Mouse (Mus musculus): Measurements from ENCODE around the gene Prss16. TPM values are rescaled to one million over a fixed set of nuclear protein-coding genes. Genes with fewer than 3 reads are reported as not detected.

Gene Prss16
- polyA plus RNA-seq, 1 experiment from 2014 or later: not detected

- Histone ChIP-seq H3K9me3 (ENCODE audit: control insufficient read depth, low read length) (no peaks in the 10 kb centered on the region), H3K4me3 (replicated peaks; ENCODE audit: low read length) (peak overlapping the region; percentile 51), H3K36me3 (replicated peaks; ENCODE audit: control insufficient read depth, insufficient read depth) (no peaks in the 10 kb centered on the region), H3K4me2 (replicated peaks) (peak overlapping the region; percentile 80), H3K27ac (0 out of 2 replicates have a peak overlapping the region, but pooled peaks have one; percentile 59), H3K4me1 (replicated peaks; ENCODE audit: control insufficient read depth, insufficient read depth, low read length) (no peaks in the 10 kb centered on the region), H3K27me3 (ENCODE audit: control insufficient read depth, insufficient read depth, low read length) (0 out of 2 replicates have a peak, but pooled peaks cover 4% of the 10 kb centered on the region), H3K9ac (peak overlapping the region; percentile 68)
- DNase-seq (ENCODE audit: low spot score) (peak; percentile 97), ATAC-seq (ENCODE audit: low FRiP score) (peak; percentile 82)
- under 1% methylated on average over 40 of the region's 40 CpGs for WGBS
These were observed 19.3 kb upstream of the Prss16 start for GRCm38 (mm10) chr13:22028673-22029460.

GRCm38 (mm10) chr13:22026058-22027031, 16.8 kb upstream of the Prss16 start:
- Histone ChIP-seq H3K36me3 (replicated peaks; ENCODE audit: control insufficient read depth, insufficient read depth) (no peaks in the 10 kb centered on the region), H3K4me1 (replicated peaks; ENCODE audit: control insufficient read depth, insufficient read depth, low read length) (no peaks in the 10 kb centered on the region), H3K4me2 (replicated peaks) (peak overlapping the region; percentile 51), H3K4me3 (replicated peaks; ENCODE audit: low read length) (peak overlapping the region; percentile 35), H3K27me3 (ENCODE audit: control insufficient read depth, insufficient read depth, low read length) (peaks cover 27% of the 10 kb centered on the region), H3K9me3 (ENCODE audit: control insufficient read depth, low read length) (no peaks in the 10 kb centered on the region), H3K9ac (peak overlapping the region; percentile 37), H3K27ac (0 out of 2 replicates have a peak overlapping the region, but pooled peaks have one; percentile 26)
- ATAC-seq (ENCODE audit: low FRiP score) (peak; percentile 71), DNase-seq (ENCODE audit: low spot score) (peak; percentile 98)
- 2% methylated on average over 35 of the region's 35 CpGs for WGBS

- peaks cover 68% of the 10 kb centered on the region for H3K27me3 ChIP-seq (ENCODE audit: control insufficient read depth, insufficient read depth, low read length)
- H3K9me3 ChIP-seq (ENCODE audit: control insufficient read depth, low read length): no peaks in the 10 kb centered on the region
- peak; percentile 64 for ATAC-seq (ENCODE audit: low FRiP score)
- DNase-seq (ENCODE audit: low spot score): peak; percentile 88
- peak overlapping the region; percentile 30 for H3K4me3 ChIP-seq (replicated peaks; ENCODE audit: low read length)
- H3K9ac ChIP-seq: no peak overlapping the region
- WGBS: under 1% methylated on average over 9 of the region's 9 CpGs
- H3K27ac ChIP-seq: no peak overlapping the region
- no peaks in the 10 kb centered on the region for H3K36me3 ChIP-seq (replicated peaks; ENCODE audit: control insufficient read depth, insufficient read depth)
- peak overlapping the region; percentile 51 for H3K4me2 ChIP-seq (replicated peaks)
- H3K4me1 ChIP-seq (replicated peaks; ENCODE audit: control insufficient read depth, insufficient read depth, low read length): no peaks in the 10 kb centered on the region
These were observed 12.7 kb upstream of the Prss16 start for GRCm38 (mm10) chr13:22022241-22022640.

GRCm38 (mm10) chr13:22021581-22021980, 12.0 kb upstream of the Prss16 start:
- no peak overlapping the region; the same call in 1 of the 2 replicates for H3K9ac ChIP-seq
- no peaks in the 10 kb centered on the region for H3K4me1 ChIP-seq (replicated peaks; ENCODE audit: control insufficient read depth, insufficient read depth, low read length)
- peak; percentile 36 for DNase-seq (ENCODE audit: low spot score)
- peak overlapping the region; percentile 51 for H3K4me2 ChIP-seq (replicated peaks)
- WGBS: under 1% methylated on average over 11 of the region's 11 CpGs
- ATAC-seq (ENCODE audit: low FRiP score): no peak
- no peak overlapping the region for H3K27ac ChIP-seq
- peaks cover 74% of the 10 kb centered on the region for H3K27me3 ChIP-seq (ENCODE audit: control insufficient read depth, insufficient read depth, low read length)
- no peaks in the 10 kb centered on the region for H3K36me3 ChIP-seq (replicated peaks; ENCODE audit: control insufficient read depth, insufficient read depth)
- H3K9me3 ChIP-seq (ENCODE audit: control insufficient read depth, low read length): no peaks in the 10 kb centered on the region
- peak overlapping the region; percentile 30 for H3K4me3 ChIP-seq (replicated peaks; ENCODE audit: low read length)

GRCm38 (mm10) chr13:22020901-22021339, 11.4 kb upstream of the Prss16 start:
- Histone ChIP-seq H3K27ac (no peak overlapping the region), H3K36me3 (replicated peaks; ENCODE audit: control insufficient read depth, insufficient read depth) (no peaks in the 10 kb centered on the region), H3K9ac (0 out of 2 replicates have a peak overlapping the region, but pooled peaks have one; percentile 16), H3K4me2 (replicated peaks) (peak overlapping the region; percentile 51), H3K4me3 (replicated peaks; ENCODE audit: low read length) (peak overlapping the region; percentile 30), H3K4me1 (replicated peaks; ENCODE audit: control insufficient read depth, insufficient read depth, low read length) (no peaks in the 10 kb centered on the region), H3K9me3 (ENCODE audit: control insufficient read depth, low read length) (no peaks in the 10 kb centered on the region), H3K27me3 (ENCODE audit: control insufficient read depth, insufficient read depth, low read length) (peaks cover 81% of the 10 kb centered on the region)
- 0% methylated on average over 8 of the region's 8 CpGs for WGBS
- ATAC-seq (ENCODE audit: low FRiP score) (0 out of 2 replicates have a peak, but pooled peaks have one; percentile 46), DNase-seq (ENCODE audit: low spot score) (peak; percentile 78)

- H3K27me3 ChIP-seq (ENCODE audit: control insufficient read depth, insufficient read depth, low read length): peaks cover 88% of the 10 kb centered on the region
- no peaks in the 10 kb centered on the region for H3K36me3 ChIP-seq (replicated peaks; ENCODE audit: control insufficient read depth, insufficient read depth)
- WGBS: under 1% methylated on average over 44 of the region's 44 CpGs
- peak overlapping the region; percentile 51 for H3K4me2 ChIP-seq (replicated peaks)
- H3K4me3 ChIP-seq (replicated peaks; ENCODE audit: low read length): peak overlapping the region; percentile 30
- no peak for DNase-seq (ENCODE audit: low spot score)
- no peak overlapping the region for H3K27ac ChIP-seq
- no peaks in the 10 kb centered on the region for H3K4me1 ChIP-seq (replicated peaks; ENCODE audit: control insufficient read depth, insufficient read depth, low read length)
- ATAC-seq (ENCODE audit: low FRiP score): no peak
- 0 out of 2 replicates have a peak overlapping the region, but pooled peaks have one; percentile 16 for H3K9ac ChIP-seq
- 0 out of 2 replicates have a peak, but pooled peaks cover 4% of the 10 kb centered on the region for H3K9me3 ChIP-seq (ENCODE audit: control insufficient read depth, low read length)
These were observed 10.6 kb upstream of the Prss16 start for GRCm38 (mm10) chr13:22019934-22020835.

- WGBS: 14% methylated on average over 27 of the region's 27 CpGs
- no peaks in the 10 kb centered on the region for H3K36me3 ChIP-seq (replicated peaks; ENCODE audit: control insufficient read depth, insufficient read depth)
- DNase-seq (ENCODE audit: low spot score): peak; percentile 81
- H3K27me3 ChIP-seq (ENCODE audit: control insufficient read depth, insufficient read depth, low read length): peaks cover 97% of the 10 kb centered on the region
- 0 out of 2 replicates have a peak, but pooled peaks cover 7% of the 10 kb centered on the region for H3K9me3 ChIP-seq (ENCODE audit: control insufficient read depth, low read length)
- no peak overlapping the region for H3K9ac ChIP-seq
- H3K4me2 ChIP-seq (replicated peaks): no peak overlapping the region
- peak; percentile 64; the same call in 1 of the 2 replicates for ATAC-seq (ENCODE audit: low FRiP score)
- H3K4me3 ChIP-seq (replicated peaks; ENCODE audit: low read length): no peak overlapping the region
- H3K4me1 ChIP-seq (replicated peaks; ENCODE audit: control insufficient read depth, insufficient read depth, low read length): no peaks in the 10 kb centered on the region
- no peak overlapping the region for H3K27ac ChIP-seq
These were observed 6.2 kb upstream of the Prss16 start for GRCm38 (mm10) chr13:22015479-22016450.
